Mouse (Mus musculus) E14TG2a.4 (cell line): Measurements from ENCODE around the gene Dolpp1.

ENCODE experiments used
- H3K27me3 ChIP-seq: 2 replicates; pipeline ENCODE4 v1.6.1; 2014; ENCODE audit warnings: low read length, control low read depth; ENCODE audit not compliant: insufficient read depth
- H3K36me3 ChIP-seq: 2 replicates; pipeline ENCODE4 v1.6.1; 2014; ENCODE audit warnings: low read length, control low read depth; ENCODE audit not compliant: insufficient read depth
- H3K4me1 ChIP-seq: replicated peaks from 2 replicates; pipeline ENCODE4 v1.6.1; 2014; ENCODE audit warnings: low read depth, low read length, control low read depth
- H3K4me3 ChIP-seq: replicated peaks from 2 replicates; pipeline ENCODE4 v1.5.1; 2014; ENCODE audit warnings: mild to moderate bottlenecking, low read length
- H3K9me3 ChIP-seq: 2 replicates; pipeline ENCODE4 v1.6.1; 2014; ENCODE audit warnings: low read length, control low read depth
- CTCF ChIP-seq: conservative IDR thresholded peaks from 2 replicates; pipeline ENCODE4 v1.5.1; 2014; ENCODE audit warnings: low read length
- NANOG ChIP-seq: IDR thresholded peaks from 2 replicates; pipeline ENCODE4 v1.6.1; 2014; ENCODE audit warnings: borderline replicate concordance, low read length, mixed read lengths
- POU5F1 ChIP-seq: IDR thresholded peaks from 2 replicates; pipeline ENCODE4 v1.6.1; 2014; ENCODE audit warnings: low read length, borderline replicate concordance

The Dolpp1 gene

GRCm38 (mm10) chr2:30392114-30392576 lies at the start of gene Dolpp1:
Gene Dolpp1 (plus strand): TSS chr2:30392254.
- Histone ChIP-seq H3K36me3 (peaks cover 35% of the 10 kb centered on the region), H3K27me3 (no peaks in the 10 kb centered on the region), H3K4me3 (peak within 1 kb of the TSS; percentile 94), H3K4me1 (peaks cover 64% of the 10 kb centered on the region), H3K9me3 (no peaks in the 10 kb centered on the region)
- TF ChIP-seq POU5F1 (no peak), NANOG (no peak), CTCF (no peak)

- Histone ChIP-seq H3K27me3 (no peaks in the 10 kb centered on the region), H3K9me3 (no peaks in the 10 kb centered on the region), H3K4me1 (peaks cover 18% of the 10 kb centered on the region), H3K4me3 (no peak overlapping the region), H3K36me3 (peaks cover 100% of the 10 kb centered on the region)
- TF ChIP-seq POU5F1: no peak
- TF ChIP-seq NANOG: no peak
- TF ChIP-seq CTCF: no peak
Observed at GRCm38 (mm10) chr2:30342544-30342943, 49.5 kb upstream of the Dolpp1 start.

- TF ChIP-seq POU5F1 (no peak), NANOG (no peak), CTCF (no peak)
- peaks cover 20% of the 10 kb centered on the region for H3K4me1 ChIP-seq
- peaks cover 100% of the 10 kb centered on the region for H3K36me3 ChIP-seq
- H3K4me3 ChIP-seq: no peak overlapping the region
- H3K9me3 ChIP-seq: no peaks in the 10 kb centered on the region
- no peaks in the 10 kb centered on the region for H3K27me3 ChIP-seq
Observed at GRCm38 (mm10) chr2:30343601-30344137, 48.4 kb upstream of the Dolpp1 start.

GRCm38 (mm10) chr2:30345971-30346676 lies 45.9 kb upstream of the Dolpp1 start:
- Histone ChIP-seq H3K36me3 (peaks cover 100% of the 10 kb centered on the region), H3K4me1 (peaks cover 43% of the 10 kb centered on the region), H3K4me3 (no peak overlapping the region), H3K27me3 (no peaks in the 10 kb centered on the region), H3K9me3 (no peaks in the 10 kb centered on the region)
- no peak for TF ChIP-seq CTCF
- no peak for TF ChIP-seq NANOG
- TF ChIP-seq POU5F1: no peak

- Histone ChIP-seq H3K4me1 (peaks cover 44% of the 10 kb centered on the region), H3K9me3 (no peaks in the 10 kb centered on the region), H3K36me3 (peaks cover 91% of the 10 kb centered on the region), H3K4me3 (peak overlapping the region; percentile 20; the same call in 1 of the 2 replicates), H3K27me3 (no peaks in the 10 kb centered on the region)
- TF ChIP-seq CTCF (no peak), NANOG (no peak), POU5F1 (no peak)
Observed at GRCm38 (mm10) chr2:30349196-30349595, 42.9 kb upstream of the Dolpp1 start.

- H3K9me3 ChIP-seq: no peaks in the 10 kb centered on the region
- H3K27me3 ChIP-seq: no peaks in the 10 kb centered on the region
- peaks cover 88% of the 10 kb centered on the region for H3K36me3 ChIP-seq
- peaks cover 62% of the 10 kb centered on the region for H3K4me1 ChIP-seq
- no peak overlapping the region for H3K4me3 ChIP-seq
- TF ChIP-seq CTCF (peak; percentile 44), POU5F1 (no peak)
Observed at GRCm38 (mm10) chr2:30351149-30351548, 40.9 kb upstream of the Dolpp1 start.

GRCm38 (mm10) chr2:30355861-30356260 lies 36.2 kb upstream of the Dolpp1 start:
- H3K4me3 ChIP-seq: no peak overlapping the region
- no peak for TF ChIP-seq CTCF
- TF ChIP-seq POU5F1: no peak
- no peak for TF ChIP-seq NANOG
- H3K36me3 ChIP-seq: peaks cover 49% of the 10 kb centered on the region
- no peaks in the 10 kb centered on the region for H3K27me3 ChIP-seq
- peaks cover 61% of the 10 kb centered on the region for H3K4me1 ChIP-seq
- H3K9me3 ChIP-seq: no peaks in the 10 kb centered on the region

- H3K4me3 ChIP-seq: 0 out of 2 replicates have a peak overlapping the region, but pooled peaks have one; percentile 1
- no peaks in the 10 kb centered on the region for H3K9me3 ChIP-seq
- TF ChIP-seq POU5F1: no peak
- TF ChIP-seq CTCF: no peak
- no peak for TF ChIP-seq NANOG
- no peaks in the 10 kb centered on the region for H3K27me3 ChIP-seq
- peaks cover 58% of the 10 kb centered on the region for H3K4me1 ChIP-seq
- peaks cover 45% of the 10 kb centered on the region for H3K36me3 ChIP-seq
Observed at GRCm38 (mm10) chr2:30356266-30356665, 35.8 kb upstream of the Dolpp1 start.
